Mouse (Mus musculus) frontal cortex, postnatal 36 days (tissue): Measurements from ENCODE around the gene Gm2a.
"Not testable (repeated sequence)": the region's sequence is repeated elsewhere in the genome, so short reads cannot be mapped to it uniquely, and the experiment has no call there.

Experiments used
- DNase-seq, 2 experiments: peaks; one replicate each; pipeline ENCODE4 v3.0.0; 2022; ENCODE audit warnings: low spot score in 2 of 2

Gene Gm2a

GRCm38 (mm10) chr11:55097463-55098188 lies at the start of gene Gm2a:
TSS of gene Gm2a (plus strand) at chr11:55098115.
- peak; percentile 90 to 94 for DNase-seq

DNA sequence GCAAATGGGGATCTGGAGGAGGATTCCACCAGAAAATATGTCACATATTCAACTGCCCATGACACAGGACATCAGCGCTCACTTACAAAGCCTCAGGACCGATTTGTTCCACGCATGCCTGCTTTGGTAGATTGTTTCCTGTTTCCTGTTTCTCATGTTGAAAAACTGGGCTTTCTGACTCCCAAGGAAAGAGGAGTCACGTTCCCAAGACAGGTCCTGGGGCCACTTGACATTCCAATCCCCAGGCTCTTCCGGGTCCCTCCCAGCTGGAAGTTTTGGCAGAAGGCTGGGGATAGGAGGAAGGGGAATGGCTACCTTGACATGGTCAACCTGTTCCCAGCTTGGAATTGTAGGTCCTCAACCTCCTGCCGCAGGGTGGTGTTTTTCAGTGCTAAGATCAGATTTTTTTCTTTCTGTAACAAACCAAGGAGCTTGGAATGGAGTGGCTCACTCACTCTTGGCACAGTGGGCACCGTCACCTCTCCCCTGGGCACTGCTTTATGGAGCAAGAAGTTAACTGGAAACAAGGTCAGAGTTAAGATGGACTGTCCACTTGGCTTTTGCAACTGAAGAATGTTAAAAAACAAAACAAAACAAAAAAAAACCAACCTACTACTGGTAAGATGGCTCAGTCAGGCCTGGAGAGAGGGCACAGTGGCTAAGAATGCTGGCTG lies 46.9 kb upstream of the Gm2a start:
- DNase-seq = no peak

- no peak for DNase-seq
These were observed 40.4 kb upstream of the Gm2a start for GRCm38 (mm10) chr11:55057511-55057910.

DNA sequence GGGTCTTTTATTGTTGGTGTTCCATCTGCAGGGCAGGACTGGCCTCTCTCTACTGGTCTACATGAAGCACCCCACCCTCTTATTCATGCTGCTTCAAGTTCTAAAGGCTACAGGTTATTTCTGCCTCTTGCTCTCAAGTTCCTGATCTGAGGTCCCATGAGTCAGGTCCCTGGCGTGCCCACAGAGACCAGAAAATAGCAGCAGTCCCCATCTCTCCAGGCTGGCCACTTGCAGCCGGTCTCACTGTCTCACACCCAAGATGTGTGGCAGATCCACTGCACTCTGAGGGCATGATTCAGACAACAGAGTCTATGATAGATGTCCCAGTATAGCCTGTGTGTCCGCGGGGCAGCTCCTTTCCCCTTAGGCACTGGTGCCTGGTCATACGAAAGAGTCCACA lies 37.1 kb upstream of the Gm2a start:
- no peak for DNase-seq

- DNase-seq = no peak
These were observed 35.1 kb upstream of the Gm2a start for GRCm38 (mm10) chr11:55062856-55063255.

DNA sequence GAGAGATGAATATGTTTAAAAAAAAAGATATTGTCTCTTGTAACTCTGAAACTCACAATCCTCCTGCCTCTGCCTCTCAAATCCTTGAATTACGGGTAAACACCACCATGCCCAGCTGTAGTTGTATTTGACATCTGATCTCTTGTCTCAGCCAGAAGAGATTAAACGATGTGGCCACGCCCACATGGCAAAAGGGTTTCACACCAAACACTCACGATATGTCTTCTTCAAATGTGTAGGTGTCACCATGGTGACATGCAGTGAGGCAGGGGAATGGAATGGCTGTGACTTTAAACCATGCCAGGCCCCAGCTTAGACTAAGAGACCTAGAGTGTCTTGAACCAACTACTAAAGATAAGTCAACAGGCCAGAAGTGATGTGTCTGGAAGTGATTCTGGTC lies 31.0 kb upstream of the Gm2a start:
- no peak for DNase-seq

- DNase-seq = no peak
These were observed 28.9 kb upstream of the Gm2a start for GRCm38 (mm10) chr11:55069023-55069422.

GRCm38 (mm10) chr11:55071344-55071743 lies 26.6 kb upstream of the Gm2a start:
- DNase-seq = no peak

- DNase-seq = no peak
These were observed 25.4 kb upstream of the Gm2a start for GRCm38 (mm10) chr11:55072467-55072866.

DNA sequence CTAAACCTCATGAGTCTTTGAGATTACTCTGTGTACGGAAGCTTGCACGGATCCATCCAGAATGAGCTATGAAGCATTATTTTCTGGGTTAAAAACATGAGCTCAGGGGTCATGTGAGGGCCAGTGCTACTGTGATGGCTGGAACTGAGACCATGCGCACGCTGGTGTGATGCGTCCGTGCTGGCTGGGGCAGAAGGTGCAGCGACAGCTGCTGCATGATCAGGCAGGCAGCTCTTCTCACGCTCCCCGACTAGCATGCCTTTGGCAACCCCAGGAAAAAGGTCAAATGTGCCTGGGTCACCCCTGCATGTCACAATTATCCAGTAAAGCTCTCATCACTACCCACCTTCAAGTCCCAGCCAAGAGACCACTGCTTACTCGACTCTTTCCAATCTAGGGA lies 24.7 kb upstream of the Gm2a start:
- no peak for DNase-seq

- DNase-seq = no peak
These were observed 22.3 kb upstream of the Gm2a start for GRCm38 (mm10) chr11:55075602-55076001.

GRCm38 (mm10) chr11:55076234-55076633 lies 21.7 kb upstream of the Gm2a start:
- no peak for DNase-seq

GRCm38 (mm10) chr11:55077331-55078231 lies 20.3 kb upstream of the Gm2a start, which contains the start of gene Ccdc69:
TSS of gene Ccdc69 (minus strand) at chr11:55078131.
- no peak for DNase-seq

- DNase-seq = no peak
These were observed 19.4 kb upstream of the Gm2a start for GRCm38 (mm10) chr11:55078502-55078901.

DNA sequence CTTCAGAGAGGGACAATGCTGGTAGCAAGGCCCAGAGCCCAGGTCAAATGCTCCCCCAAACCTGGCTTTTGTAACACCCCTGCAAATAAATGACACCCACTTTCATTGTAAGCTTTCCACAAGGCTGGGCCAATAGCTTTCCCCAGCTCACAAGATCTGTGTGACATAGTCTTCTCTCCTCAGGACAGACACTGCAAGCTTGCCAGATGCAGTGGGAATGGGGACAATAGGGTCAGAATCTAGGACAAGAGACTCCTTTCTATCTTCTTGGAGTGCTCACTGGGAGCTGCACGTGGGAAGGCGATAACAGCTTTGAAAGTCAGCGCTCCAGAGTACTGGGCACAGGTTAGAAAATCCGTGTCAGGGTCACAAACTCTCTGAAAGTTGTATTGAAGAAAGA lies 18.7 kb upstream of the Gm2a start:
- DNase-seq = no peak

DNA sequence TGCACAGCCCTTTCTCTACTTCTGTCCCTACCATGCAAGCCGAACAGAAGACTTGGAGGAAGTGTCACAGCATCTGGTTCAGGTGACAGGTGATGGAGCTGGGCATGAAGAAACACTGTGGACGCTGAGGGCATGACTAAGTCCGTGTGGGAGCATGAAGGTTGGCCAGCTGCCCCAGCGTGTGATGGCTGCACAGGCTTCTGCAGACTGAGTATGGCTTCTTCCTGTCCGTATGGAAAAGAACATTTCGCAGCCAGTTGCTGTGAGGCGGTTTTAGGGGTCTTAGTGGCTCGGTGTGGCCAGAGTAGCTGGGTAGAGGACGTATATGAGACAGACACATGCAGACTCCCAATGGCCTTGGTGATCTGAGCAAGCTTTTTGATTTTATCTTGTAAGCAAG lies 16.7 kb upstream of the Gm2a start:
- DNase-seq = no peak

DNA sequence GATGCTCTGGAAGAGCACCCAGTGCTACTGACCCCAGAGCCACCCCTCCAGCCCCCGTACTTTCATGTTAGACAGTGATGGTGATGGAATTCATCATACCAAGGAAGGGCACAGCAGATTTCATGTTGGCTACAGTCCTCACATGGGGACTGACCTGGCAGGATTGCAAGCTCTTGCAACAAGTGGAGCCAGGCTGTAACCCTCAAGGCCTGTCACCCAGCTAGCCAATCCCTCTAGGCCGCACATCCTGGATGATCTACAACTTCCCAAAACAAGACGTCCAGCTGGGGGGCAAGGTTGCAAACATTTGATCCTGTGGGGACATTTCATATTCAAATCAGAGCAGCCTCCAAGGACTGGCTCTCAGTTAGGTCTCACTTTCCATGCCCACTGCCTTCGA lies 13.3 kb upstream of the Gm2a start:
- DNase-seq = no peak

DNA sequence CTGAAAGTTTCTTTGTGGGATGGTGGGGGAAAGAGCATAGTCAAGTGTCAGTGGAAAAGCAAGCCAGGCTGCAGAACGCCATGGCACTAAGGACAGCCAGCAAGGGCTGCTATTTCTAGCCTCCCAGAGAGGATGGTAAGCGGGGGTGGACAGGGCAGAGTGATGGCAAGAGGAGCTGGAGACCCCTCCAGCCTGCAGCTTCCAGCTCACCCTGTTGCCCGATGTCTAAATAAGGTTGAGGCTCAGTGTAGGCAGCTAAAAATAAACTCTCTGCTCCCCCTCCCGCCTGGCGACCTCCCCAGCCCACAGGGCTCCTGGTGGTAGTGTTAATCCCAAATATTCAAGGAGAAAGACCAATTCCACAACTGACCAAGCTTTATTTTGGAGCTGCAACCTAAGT lies 12.5 kb upstream of the Gm2a start:
- no peak for DNase-seq

- peak; percentile 53 to 72 for DNase-seq
These were observed 10.9 kb upstream of the Gm2a start for GRCm38 (mm10) chr11:55087006-55087405.

GRCm38 (mm10) chr11:55089892-55090291 lies 8.0 kb upstream of the Gm2a start:
- DNase-seq = no peak

GRCm38 (mm10) chr11:55093096-55093495 lies 4.8 kb upstream of the Gm2a start:
- no peak for DNase-seq

DNA sequence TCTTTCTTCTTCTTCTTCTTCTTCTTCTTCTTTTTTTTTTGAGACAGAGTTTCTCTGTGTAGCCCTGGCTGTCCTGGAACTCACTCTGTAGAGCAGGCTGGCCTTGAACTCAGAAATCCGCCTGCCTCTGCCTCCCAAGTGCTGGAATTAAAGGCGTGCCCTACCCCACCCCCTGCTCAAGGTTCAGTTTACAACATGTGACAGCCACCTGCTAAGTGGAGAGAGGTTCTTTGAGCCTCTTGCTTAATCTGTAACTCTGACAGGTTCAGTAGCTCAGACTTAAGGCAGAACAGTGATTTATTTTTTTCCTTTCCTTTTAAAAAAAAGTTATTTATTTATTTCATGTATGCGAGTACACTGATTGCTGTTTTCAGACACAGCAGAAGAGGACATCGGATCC lies 1.6 kb upstream of the Gm2a start:
- not testable (repeated sequence) for DNase-seq
